Mouse (Mus musculus) ES-Bruce4 (cell line): ENCODE data around the gene Ssr2.

ENCODE experiments used
- CTCF ChIP-seq: IDR thresholded peaks from one replicate; pipeline ENCODE4 v1.8.1; 2011; ENCODE audit warnings: low read depth, low read length
- EP300 ChIP-seq: IDR thresholded peaks from 2 replicates; pipeline ENCODE4 v1.6.1; 2011; ENCODE audit warnings: low read depth, low read length; ENCODE audit not compliant: insufficient read depth
- POLR2A ChIP-seq: IDR thresholded peaks from one replicate; pipeline ENCODE4 v1.8.1; 2011; ENCODE audit warnings: low read length; ENCODE audit not compliant: insufficient read depth

- TF ChIP-seq EP300 (no peak), POLR2A (no peak), CTCF (no peak)
Measured at GRCm38 (mm10) chr3:88537146-88537545, 38.5 kb upstream of the Ssr2 start.
